In genomic region chr2:116064521-116064920, GRCm38 (mm10) we compare ENCODE assay signal across 8 mouse cellular contexts. TPM values are rescaled to one million over a fixed set of nuclear protein-coding genes. Genes with fewer than 3 reads are reported as not detected.
A peak's percentile ranks its signal among the peaks of the same experiment; 100 is the strongest.
DNase-seq lines count a peak whose midpoint lies in the region; ATAC-seq and TF ChIP-seq lines count a peak whose summit lies in the region.

No protein-coding gene starts in this region.

- H3K9ac ChIP-seq in forebrain, embryonic 12.5 days, result peak overlapping the region; percentile 97
- H3K9ac ChIP-seq in kidney, postnatal 0 days (ENCODE audit: low read depth, low read length), result peak overlapping the region; percentile 96
- peak overlapping the region; percentile 95 for H3K9ac ChIP-seq in midbrain, embryonic 12.5 days (replicated peaks)

- H3K27me3 ChIP-seq in forebrain, embryonic 12.5 days, result peaks cover 10% of the 10 kb centered on the region
- H3K27me3 ChIP-seq in kidney, postnatal 0 days (ENCODE audit: insufficient read depth, low read length), result no peaks in the 10 kb centered on the region
- H3K27me3 ChIP-seq in midbrain, embryonic 12.5 days, result peaks cover 18% of the 10 kb centered on the region; the same call in 1 of the 2 replicates

- under 1% methylated on average over 20 of the region's 20 CpGs for WGBS in forebrain, embryonic 12.5 days
- 1% methylated on average over 20 of the region's 20 CpGs for WGBS in kidney, postnatal 0 days
- under 1% methylated on average over 16 of the region's 20 CpGs for WGBS in midbrain, embryonic 12.5 days

- H3K36me3 ChIP-seq in forebrain, embryonic 12.5 days (replicated peaks), result peaks cover 6% of the 10 kb centered on the region; the same call in 1 of the 2 replicates
- no peaks in the 10 kb centered on the region; the same call in 1 of the 2 replicates for H3K36me3 ChIP-seq in kidney, postnatal 0 days (ENCODE audit: insufficient read depth, low read length)
- H3K36me3 ChIP-seq in midbrain, embryonic 12.5 days, result no peaks in the 10 kb centered on the region

- TF ChIP-seq CTCF in kidney, postnatal 0 days (IDR thresholded peaks at IDR 0.05; ENCODE audit: low read depth), result no peak

- peak overlapping the region; percentile 98 for H3K27ac ChIP-seq in forebrain, embryonic 12.5 days
- peak overlapping the region; percentile 93 for H3K27ac ChIP-seq in kidney, postnatal 0 days
- H3K27ac ChIP-seq in midbrain, embryonic 12.5 days (replicated peaks), result peak overlapping the region; percentile 93

- DNase-seq in A20 (ENCODE audit: low read depth, low spot score) (peak; percentile 69), ES-CJ7 (ENCODE audit: low read depth, low spot score) (peak; percentile 46)
- DNase-seq in kidney, postnatal 0 days (ENCODE audit: low spot score), result peak; percentile 71
- no peak for DNase-seq in frontal cortex, postnatal 36 days (ENCODE audit: low spot score in 2 of 2)
- DNase-seq in cerebellum, adult 9-11 months, result no peak

- H3K4me1 ChIP-seq in forebrain, embryonic 12.5 days, result peaks cover 36% of the 10 kb centered on the region
- no peaks in the 10 kb centered on the region for H3K4me1 ChIP-seq in kidney, postnatal 0 days (replicated peaks; ENCODE audit: insufficient read depth, low read length)
- peaks cover 35% of the 10 kb centered on the region for H3K4me1 ChIP-seq in midbrain, embryonic 12.5 days

- peak overlapping the region; percentile 69 for H3K4me2 ChIP-seq in forebrain, embryonic 12.5 days
- peak overlapping the region; percentile 79 for H3K4me2 ChIP-seq in kidney, postnatal 0 days (ENCODE audit: low read length)
- H3K4me2 ChIP-seq in midbrain, embryonic 12.5 days (replicated peaks), result peak overlapping the region; percentile 81

- no peak for ATAC-seq in forebrain, embryonic 12.5 days (ENCODE audit: low FRiP score)
- no peak for ATAC-seq in kidney, postnatal 0 days (replicated peaks; ENCODE audit: low FRiP score, low read depth)
- no peak for ATAC-seq in midbrain, embryonic 12.5 days (ENCODE audit: low FRiP score, low read depth)
- ATAC-seq in granulocyte monocyte progenitor cell, adult 5-6 weeks (replicated peaks; ENCODE audit: poor library complexity, severe bottlenecking), result no peak

- H3K9me3 ChIP-seq in forebrain, embryonic 12.5 days, result no peaks in the 10 kb centered on the region
- H3K9me3 ChIP-seq in kidney, postnatal 0 days (replicated peaks; ENCODE audit: low read length), result no peaks in the 10 kb centered on the region
- H3K9me3 ChIP-seq in midbrain, embryonic 12.5 days, result no peaks in the 10 kb centered on the region

- peak overlapping the region; percentile 77 for H3K4me3 ChIP-seq in forebrain, embryonic 12.5 days (replicated peaks)
- H3K4me3 ChIP-seq in kidney, postnatal 0 days (replicated peaks; ENCODE audit: low read depth, low read length), result peak overlapping the region; percentile 82
- peak overlapping the region; percentile 63 for H3K4me3 ChIP-seq in midbrain, embryonic 12.5 days

RNA-seq across cellular contexts. Expression of gene Meis2, which starts 1.1 kb away (rescaled TPM):
- polyA plus RNA-seq in forebrain, embryonic 12.5 days (2016; fragmentation: Nextera tagmentation; extraction: Ambion mirVana), result 104 and 111 TPM in 2 replicates
- 52.8 and 60.4 TPM in 2 replicates for polyA plus RNA-seq in kidney, postnatal 0 days (2015; fragmentation: Nextera tagmentation; extraction: Ambion mirVana)
- 76.1 and 92.1 TPM in 2 replicates for polyA plus RNA-seq in midbrain, embryonic 12.5 days (2016; fragmentation: Nextera tagmentation; extraction: Ambion mirVana)
- total RNA-seq in granulocyte monocyte progenitor cell, adult 5-6 weeks (2014; fragmentation: Nextera tagmentation), result not detected in 2 replicates
- total RNA-seq in granulocyte monocyte progenitor cell, adult 5-6 weeks (2017), result not detected in 2 replicates

Comparison
In these comparisons a context has a peak if more than half of its experiments do, and no peak if none do; other contexts are left out.
1. DNase-seq: peak in A20 (single experiment), ES-CJ7 (single experiment) and kidney, postnatal 0 days (single experiment); none in frontal cortex, postnatal 36 days (0 of 2) and cerebellum, adult 9-11 months (single experiment).
2. Peak in every context shown above with its lines, with median percentiles within 50 percentile points of each other: H3K27ac ChIP-seq, H3K4me2 ChIP-seq, H3K4me3 ChIP-seq and H3K9ac ChIP-seq.